Mouse (Mus musculus) duodenum, adult 2 months (tissue): ENCODE measurements around the gene Fkbp4. TPM values are rescaled to one million over a fixed set of nuclear protein-coding genes. Genes with fewer than 3 reads are reported as not detected.

Experiments used
- polyA plus RNA-seq: library from polyadenylated mRNA; depleted of rRNA; stranded (reverse); fragments of >200 nt; gene quantifications from 2 replicates; pipeline ENCODE4 v1.2.3, GENCODE M21; 2012; ENCODE audit warnings: low replicate concordance; rRNA removed

Gene Fkbp4
- 130 and 203 TPM in 2 replicates for polyA plus RNA-seq

DNA sequence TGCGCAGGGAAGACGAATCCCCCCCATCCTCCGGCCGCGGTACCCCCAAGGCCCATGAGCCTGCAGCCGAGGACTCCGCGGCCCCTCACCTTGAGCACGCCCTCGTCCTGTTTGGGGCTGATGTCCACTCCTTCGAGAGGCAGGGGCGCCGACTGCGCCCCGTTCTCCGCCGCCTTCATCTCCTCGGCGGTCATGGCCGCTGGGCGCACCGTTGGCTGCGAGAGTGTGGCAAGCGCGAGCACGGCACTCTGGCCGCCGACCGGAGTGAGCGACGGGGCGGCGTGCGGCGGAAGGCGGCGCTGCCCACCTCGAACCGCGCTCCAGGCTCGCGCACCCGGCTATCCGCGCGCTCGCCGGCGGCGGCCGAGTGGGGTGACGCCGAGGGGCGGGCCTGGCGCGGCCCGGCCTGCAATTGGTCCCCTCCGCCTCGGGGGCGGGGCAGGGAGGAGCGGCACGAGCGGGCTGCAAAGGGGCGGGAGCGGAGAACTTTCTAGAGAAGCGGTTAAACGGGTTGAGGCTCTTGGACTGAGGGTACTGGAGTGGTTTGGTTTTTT is at the start of gene Fkbp4:
Gene Fkbp4, minus strand, starts transcription at position 361 of the 554 bp plus-strand sequence.

GRCm38 (mm10) chr6:128424269-128425019 is 14.0 kb downstream of the Fkbp4 start, which contains the start of gene Itfg2:
Itfg2 (minus strand) TSS chr6:128424931.

GRCm38 (mm10) chr6:128398996-128399395 is 39.5 kb downstream of the Fkbp4 start, which contains the start of gene Nrip2:
Nrip2 (plus strand) TSS chr6:128399296.

Other genes with a start within 250 kb of the Fkbp4 start
- 0.40 and 1.1 TPM in 2 replicates for gene Tead4, start 137.9 kb downstream of the Fkbp4 start, polyA plus RNA-seq
- 1.6 and 2.8 TPM in 2 replicates for gene Tulp3, start 82.8 kb downstream of the Fkbp4 start, polyA plus RNA-seq
- gene Rhno1, start 75.8 kb downstream of the Fkbp4 start, polyA plus RNA-seq = 11.0 and 11.4 TPM in 2 replicates
- 9.4 and 14.7 TPM in 2 replicates for gene Foxm1, start 75.7 kb downstream of the Fkbp4 start, polyA plus RNA-seq
- 0.13 TPM in 1 of 2 replicates, not detected in the other for gene Tex52, start 63.2 kb downstream of the Fkbp4 start, polyA plus RNA-seq
- not detected in 2 replicates for gene Gm44596, start 63.2 kb downstream of the Fkbp4 start, polyA plus RNA-seq
- gene Nrip2, start 39.4 kb downstream of the Fkbp4 start, polyA plus RNA-seq = 0.78 and 1.3 TPM in 2 replicates
- 16.3 and 28.8 TPM in 2 replicates for gene Itfg2, start 13.7 kb downstream of the Fkbp4 start, polyA plus RNA-seq
- 0.02 and 0.20 TPM in 2 replicates for gene Pzp, start 88.0 kb upstream of the Fkbp4 start, polyA plus RNA-seq
- gene A2ml1, start 142.9 kb upstream of the Fkbp4 start, polyA plus RNA-seq = 6.1 TPM in 1 of 2 replicates, not detected in the other
- 0.23 TPM in 1 of 2 replicates, not detected in the other for gene Klrb1a, start 184.9 kb upstream of the Fkbp4 start, polyA plus RNA-seq
- gene Clec2h, start 223.7 kb upstream of the Fkbp4 start, polyA plus RNA-seq = 25.2 and 114 TPM in 2 replicates